Mouse (Mus musculus) lung, adult 2 months (tissue): ENCODE measurements around the gene Serpinb9.

Experiments used
- CTCF ChIP-seq: fragments of 200-500 bp; IDR thresholded peaks from 2 replicates; pipeline ENCODE4 v1.5.1; 2011; ENCODE audit warnings: mild to moderate bottlenecking, low read length, control low read depth; ENCODE audit not compliant: insufficient read depth
- POLR2A ChIP-seq: fragments of 200-500 bp; IDR thresholded peaks from 2 replicates; pipeline ENCODE4 v1.6.1; 2011; ENCODE audit warnings: low read depth, mild to moderate bottlenecking, control low read depth, low read length, borderline replicate concordance; ENCODE audit errors: extremely low read depth

GRCm38 (mm10) chr13:33047234-33047633, 44.2 kb downstream of the Serpinb9 start:
- no peak for TF ChIP-seq CTCF
- TF ChIP-seq POLR2A = no peak
